20 mouse cellular contexts compared by ENCODE assay signal in the genomic region with DNA sequence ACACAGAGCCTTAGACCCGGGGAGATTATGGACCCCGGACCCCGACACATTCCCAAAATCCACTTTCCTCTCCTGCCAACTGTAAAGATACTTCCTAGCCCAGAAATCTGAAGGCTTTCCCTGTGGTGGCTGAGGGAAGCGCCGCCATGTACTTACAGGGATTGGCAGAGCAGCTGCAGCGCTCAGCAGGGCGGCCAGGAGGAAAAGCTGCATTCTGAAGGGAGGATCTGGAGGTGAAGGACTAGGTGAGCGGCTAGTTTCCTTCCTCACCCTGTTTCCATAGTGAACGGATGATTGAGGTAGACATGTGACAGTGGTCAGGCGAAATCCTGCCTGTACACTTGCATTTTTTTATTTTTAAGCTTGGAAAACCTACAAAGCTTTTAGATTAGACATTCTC. TPM values are rescaled to one million over a fixed set of nuclear protein-coding genes. Genes with fewer than 3 reads are reported as not detected.
DNase-seq lines count a peak whose midpoint lies in the region; ATAC-seq and TF ChIP-seq lines count a peak whose summit lies in the region.
"Had no signal": no experiment of that assay in that cellular context is flagged by ENCODE, and none has a peak within 500 bp of the region (broad histone marks: within the 10 kb centered on the region; RNA-seq: fewer than 3 reads in every experiment).

No protein-coding gene starts in this region.

- no peaks in the 10 kb centered on the region for H3K79me2 ChIP-seq in heart, adult 2 months (replicated peaks; ENCODE audit: control insufficient read depth, insufficient read depth, low read length)

- H3K4me1 ChIP-seq in cerebellum, adult 2 months (ENCODE audit: control insufficient read depth, insufficient read depth, low read length) = no peaks in the 10 kb centered on the region
- H3K4me1 ChIP-seq in heart, embryonic 14.5 days (ENCODE audit: control insufficient read depth in 2 of 2, insufficient read depth in 2 of 2, low read length in 2 of 2) = peaks cover 5 to 7% of the 10 kb centered on the region in 2 experiments; a peak in 3 of 4 replicates
- H3K4me1 ChIP-seq in heart, adult 2 months (ENCODE audit: control insufficient read depth, insufficient read depth, low read length) = peaks cover 1% of the 10 kb centered on the region; the same call in 1 of the 2 replicates
- H3K4me1 ChIP-seq in neural tube, embryonic 11.5 days (ENCODE audit: control insufficient read depth, insufficient read depth, low read length) = peaks cover 3% of the 10 kb centered on the region; the same call in 1 of the 2 replicates
- peaks cover 14% of the 10 kb centered on the region for H3K4me1 ChIP-seq in limb, embryonic 12.5 days (replicated peaks)

- no peak overlapping the region for H3K4me3 ChIP-seq in cerebellum, adult 2 months (replicated peaks; ENCODE audit: insufficient read depth, low read depth, low read length)
- H3K4me3 ChIP-seq in heart, embryonic 14.5 days (ENCODE audit: control insufficient read depth in 1 of 2, insufficient read depth in 1 of 2, low read depth in 1 of 2, low read length in 2 of 2) = no peak overlapping the region
- no peak overlapping the region for H3K4me3 ChIP-seq in heart, adult 2 months
- no peak overlapping the region for H3K4me3 ChIP-seq in neural tube, embryonic 11.5 days (ENCODE audit: low read depth, low read length)
- H3K4me3 ChIP-seq in limb, embryonic 12.5 days (replicated peaks) = no peak overlapping the region
- H3K4me3 ChIP-seq: embryonic facial prominence, embryonic 12.5 days; forebrain, embryonic 12.5 days; midbrain, embryonic 12.5 days had no signal

- no peaks in the 10 kb centered on the region for H3K27me3 ChIP-seq in cerebellum, adult 2 months (ENCODE audit: control insufficient read depth, insufficient read depth, low read length)
- H3K27me3 ChIP-seq in heart, embryonic 14.5 days (ENCODE audit: control insufficient read depth, insufficient read depth, low read length) = no peaks in the 10 kb centered on the region; the same call in 1 of the 2 replicates
- no peaks in the 10 kb centered on the region for H3K27me3 ChIP-seq in heart, adult 2 months (ENCODE audit: control insufficient read depth, insufficient read depth, low read length)
- H3K27me3 ChIP-seq in neural tube, embryonic 11.5 days (ENCODE audit: control insufficient read depth, insufficient read depth, low read length) = no peaks in the 10 kb centered on the region
- H3K27me3 ChIP-seq in limb, embryonic 12.5 days = no peaks in the 10 kb centered on the region
- H3K27me3 ChIP-seq: embryonic facial prominence, embryonic 12.5 days had no signal

- no peak for TF ChIP-seq EP300 in heart, adult 2 months (IDR thresholded peaks at IDR 0.05; ENCODE audit: insufficient read depth, low read depth, low read length)

- H3K4me2 ChIP-seq in heart, embryonic 14.5 days (ENCODE audit: low read length) = no peak overlapping the region
- no peak overlapping the region for H3K4me2 ChIP-seq in neural tube, embryonic 11.5 days (ENCODE audit: low read depth)
- peak overlapping the region; percentile 13; the same call in 1 of the 2 replicates for H3K4me2 ChIP-seq in limb, embryonic 12.5 days
- H3K4me2 ChIP-seq: embryonic facial prominence, embryonic 12.5 days; forebrain, embryonic 12.5 days; midbrain, embryonic 12.5 days had no signal

- peak overlapping the region; percentile 11; the same call in 1 of the 2 replicates for H3K9ac ChIP-seq in heart, embryonic 14.5 days (ENCODE audit: low read length)
- no peak overlapping the region for H3K9ac ChIP-seq in heart, adult 2 months (ENCODE audit: low read depth, low read length)
- no peak overlapping the region for H3K9ac ChIP-seq in neural tube, embryonic 11.5 days (ENCODE audit: low read length)
- no peak overlapping the region for H3K9ac ChIP-seq in limb, embryonic 12.5 days (replicated peaks)
- H3K9ac ChIP-seq: embryonic facial prominence, embryonic 12.5 days; forebrain, embryonic 12.5 days; midbrain, embryonic 12.5 days had no signal

- no peak for ATAC-seq in heart, embryonic 14.5 days (ENCODE audit: insufficient number of reproducible peaks, insufficient read depth, low FRiP score, low read depth)
- no peak for ATAC-seq in neural tube, embryonic 11.5 days (ENCODE audit: insufficient read depth, low FRiP score, low TSS enrichment)
- ATAC-seq in limb, embryonic 12.5 days (ENCODE audit: insufficient number of reproducible peaks, insufficient read depth, low FRiP score, low TSS enrichment, low read depth) = no peak
- no peak for ATAC-seq in granulocyte monocyte progenitor cell, adult 5-6 weeks (replicated peaks; ENCODE audit: poor library complexity, severe bottlenecking)
- ATAC-seq: inflammation-experienced regulatory T-cells, adult 6 months had no signal

- TF ChIP-seq CTCF in cerebellum, adult 2 months (IDR thresholded peaks at IDR 0.05; ENCODE audit: borderline replicate concordance, insufficient read depth, low read depth, low read length) = no peak
- no peak for TF ChIP-seq CTCF in heart, adult 2 months (IDR thresholded peaks at IDR 0.05)

- intact Hi-C loops in heart, adult 2 months (cut with DNase I) = no loop called here

- DNase-seq in cerebellum, adult 2 months = peak; percentile 30 to 39
- DNase-seq in cerebellum, adult 9-10 months = no peak
- no peak for DNase-seq in heart, adult 2 months
- peak; percentile 29 for DNase-seq in neural tube, embryonic 11.5 days (ENCODE audit: low spot score)
- DNase-seq in neural tube, embryonic 10.5 days (ENCODE audit: extremely low spot score, low spot score) = no peak
- DNase-seq: adrenal gland, adult 2 months; gastrocnemius, postnatal 14 days; right cerebral cortex, adult 18-20 months; thymus, adult 2 months had no signal

- H3K9me3 ChIP-seq in heart, embryonic 14.5 days (ENCODE audit: control insufficient read depth, low read length) = no peaks in the 10 kb centered on the region
- no peaks in the 10 kb centered on the region for H3K9me3 ChIP-seq in neural tube, embryonic 11.5 days (ENCODE audit: control insufficient read depth, low read length)
- H3K9me3 ChIP-seq in limb, embryonic 12.5 days = no peaks in the 10 kb centered on the region
- H3K9me3 ChIP-seq: embryonic facial prominence, embryonic 12.5 days; forebrain, embryonic 12.5 days; midbrain, embryonic 12.5 days had no signal

- WGBS in cerebellum, adult 2 months = 16% methylated on average over 10 of the region's 10 CpGs
- WGBS in heart, embryonic 14.5 days = 18% methylated on average over 10 of the region's 10 CpGs
- WGBS in heart, adult 2 months = 33% methylated on average over 10 of the region's 10 CpGs
- WGBS in neural tube, embryonic 11.5 days = 32% methylated on average over 10 of the region's 10 CpGs
- WGBS in limb, embryonic 12.5 days = 17% methylated on average over 10 of the region's 10 CpGs

- no peak overlapping the region for H3K27ac ChIP-seq in cerebellum, adult 2 months (ENCODE audit: insufficient read depth, low read length)
- H3K27ac ChIP-seq in heart, embryonic 14.5 days (replicated peaks in 1 of 2; ENCODE audit: control insufficient read depth in 1 of 2, insufficient read depth in 1 of 2, low read depth in 2 of 2, low read length in 2 of 2) = no peak overlapping the region
- no peak overlapping the region for H3K27ac ChIP-seq in heart, adult 2 months
- H3K27ac ChIP-seq in neural tube, embryonic 11.5 days (ENCODE audit: low read depth, low read length) = no peak overlapping the region
- no peak overlapping the region for H3K27ac ChIP-seq in limb, embryonic 12.5 days
- H3K27ac ChIP-seq: embryonic facial prominence, embryonic 12.5 days; forebrain, embryonic 12.5 days; kidney, postnatal 0 days; midbrain, embryonic 12.5 days had no signal

- H3K36me3 ChIP-seq in heart, embryonic 14.5 days (ENCODE audit: control insufficient read depth, insufficient read depth, low read length) = no peaks in the 10 kb centered on the region
- H3K36me3 ChIP-seq in heart, adult 2 months (ENCODE audit: control insufficient read depth, insufficient read depth, low read length) = no peaks in the 10 kb centered on the region
- no peaks in the 10 kb centered on the region for H3K36me3 ChIP-seq in neural tube, embryonic 11.5 days (ENCODE audit: control insufficient read depth, insufficient read depth, low read length)
- H3K36me3 ChIP-seq in limb, embryonic 12.5 days = no peaks in the 10 kb centered on the region
- H3K36me3 ChIP-seq: embryonic facial prominence, embryonic 12.5 days; forebrain, embryonic 12.5 days; midbrain, embryonic 12.5 days had no signal

- no peak for TF ChIP-seq POLR2A in cerebellum, adult 2 months (IDR thresholded peaks at IDR 0.05; ENCODE audit: borderline replicate concordance, insufficient read depth, low read length)
- TF ChIP-seq POLR2A in heart, adult 2 months (IDR thresholded peaks at IDR 0.05; ENCODE audit: insufficient read depth, low read depth, low read length) = no peak

RNA-seq across cellular contexts. Expression of gene Gm17660, which starts 1.0 kb away (rescaled TPM):
- polyA plus RNA-seq in cerebellum, adult 2 months (2012; rRNA removed) = not detected in 2 replicates
- 0.49 TPM in 1 of 2 replicates, not detected in the other for polyA plus RNA-seq in heart, embryonic 14.5 days (2014; fragmentation: Nextera tagmentation; extraction: Ambion mirVana)
- not detected for total RNA-seq in heart, adult 2 months (2021)
- polyA plus RNA-seq in heart, adult 2 months (2012; rRNA removed) = not detected in 2 replicates
- polyA plus RNA-seq in neural tube, embryonic 11.5 days (2014; fragmentation: Nextera tagmentation; extraction: Ambion mirVana) = not detected in 2 replicates
- not detected in 2 replicates for polyA plus RNA-seq in limb, embryonic 12.5 days (2016; fragmentation: Nextera tagmentation; extraction: Ambion mirVana)
- total RNA-seq in granulocyte monocyte progenitor cell, adult 5-6 weeks (2014; fragmentation: Nextera tagmentation) = not detected in 2 replicates
- not detected in 2 replicates for total RNA-seq in granulocyte monocyte progenitor cell, adult 5-6 weeks (2017)
- total RNA-seq: adrenal gland, adult 2 months; gastrocnemius, postnatal 14 days; left cerebral cortex, postnatal 25 days had no signal
- polyA plus RNA-seq: adrenal gland, adult 2 months; embryonic facial prominence, embryonic 12.5 days; forebrain, embryonic 12.5 days; heart, embryonic 16.5 days; inflammation-experienced regulatory T-cells, adult 6 months; kidney, postnatal 0 days; liver, embryonic 16.5 days; midbrain, embryonic 12.5 days; thymus, adult 2 months had no signal

RNA-seq across cellular contexts. Expression of gene Nudt9, which starts 30.3 kb away (rescaled TPM):
- 73.8 and 78.5 TPM in 2 replicates for polyA plus RNA-seq in cerebellum, adult 2 months (2012; rRNA removed)
- 48.4 and 53.9 TPM in 2 replicates for polyA plus RNA-seq in heart, embryonic 14.5 days (2014; fragmentation: Nextera tagmentation; extraction: Ambion mirVana)
- total RNA-seq in heart, adult 2 months (2021) = 10 to 100 TPM; 48.3 to 59.1 TPM
- polyA plus RNA-seq in heart, adult 2 months (2012; rRNA removed) = 38.7 and 39.0 TPM in 2 replicates
- 76.3 and 78.2 TPM in 2 replicates for polyA plus RNA-seq in neural tube, embryonic 11.5 days (2014; fragmentation: Nextera tagmentation; extraction: Ambion mirVana)
- 65.4 and 66.1 TPM in 2 replicates for polyA plus RNA-seq in limb, embryonic 12.5 days (2016; fragmentation: Nextera tagmentation; extraction: Ambion mirVana)
- 21.3 and 32.5 TPM in 2 replicates for total RNA-seq in granulocyte monocyte progenitor cell, adult 5-6 weeks (2014; fragmentation: Nextera tagmentation)
- total RNA-seq in granulocyte monocyte progenitor cell, adult 5-6 weeks (2017) = 37.4 and 43.8 TPM in 2 replicates

RNA-seq across cellular contexts. Expression of gene Sparcl1, which starts 37.2 kb away (rescaled TPM):
- polyA plus RNA-seq in cerebellum, adult 2 months (2012; rRNA removed) = 1,650 and 1,724 TPM in 2 replicates
- 77.0 and 85.0 TPM in 2 replicates for polyA plus RNA-seq in heart, embryonic 14.5 days (2014; fragmentation: Nextera tagmentation; extraction: Ambion mirVana)
- 100 to 1,000 TPM; 182 to 219 TPM for total RNA-seq in heart, adult 2 months (2021)
- 122 and 281 TPM in 2 replicates for polyA plus RNA-seq in heart, adult 2 months (2012; rRNA removed)
- polyA plus RNA-seq in neural tube, embryonic 11.5 days (2014; fragmentation: Nextera tagmentation; extraction: Ambion mirVana) = 68.9 and 73.1 TPM in 2 replicates
- 27.2 and 28.2 TPM in 2 replicates for polyA plus RNA-seq in limb, embryonic 12.5 days (2016; fragmentation: Nextera tagmentation; extraction: Ambion mirVana)
- total RNA-seq in granulocyte monocyte progenitor cell, adult 5-6 weeks (2014; fragmentation: Nextera tagmentation) = not detected in 2 replicates
- total RNA-seq in granulocyte monocyte progenitor cell, adult 5-6 weeks (2017) = not detected in 2 replicates
- polyA plus RNA-seq: inflammation-experienced regulatory T-cells, adult 6 months had no signal

RNA-seq across cellular contexts. Expression of gene Hsd17b11, which starts 54.6 kb away (rescaled TPM):
- polyA plus RNA-seq in cerebellum, adult 2 months (2012; rRNA removed) = 27.7 and 29.2 TPM in 2 replicates
- polyA plus RNA-seq in heart, embryonic 14.5 days (2014; fragmentation: Nextera tagmentation; extraction: Ambion mirVana) = 4.1 and 5.4 TPM in 2 replicates
- total RNA-seq in heart, adult 2 months (2021) = 10 to 100 TPM; 23.1 to 30.8 TPM
- polyA plus RNA-seq in heart, adult 2 months (2012; rRNA removed) = 14.0 and 20.6 TPM in 2 replicates
- 0.99 and 1.5 TPM in 2 replicates for polyA plus RNA-seq in neural tube, embryonic 11.5 days (2014; fragmentation: Nextera tagmentation; extraction: Ambion mirVana)
- polyA plus RNA-seq in limb, embryonic 12.5 days (2016; fragmentation: Nextera tagmentation; extraction: Ambion mirVana) = 2.6 and 3.0 TPM in 2 replicates
- total RNA-seq in granulocyte monocyte progenitor cell, adult 5-6 weeks (2014; fragmentation: Nextera tagmentation) = 63.1 and 79.0 TPM in 2 replicates
- total RNA-seq in granulocyte monocyte progenitor cell, adult 5-6 weeks (2017) = 79.8 and 93.7 TPM in 2 replicates

Comparison
In these comparisons a context has a peak if more than half of its experiments do, and no peak if none do; other contexts are left out.
1. DNase-seq: peak in cerebellum, adult 2 months (2 of 2) and neural tube, embryonic 11.5 days (single experiment); none in cerebellum, adult 9-10 months (single experiment), heart, adult 2 months (0 of 2) and neural tube, embryonic 10.5 days (single experiment).